Mouse (Mus musculus) left cerebral cortex, adult 11 months (tissue): ENCODE data around the gene Limch1.

ENCODE experiments used
- DNase-seq: peaks from one replicate; pipeline ENCODE4 v3.0.0; 2022; ENCODE audit warnings: low spot score

Gene Limch1

GRCm38 (mm10) chr5:67043932-67044331, 298.3 kb downstream of the Limch1 start:
- DNase-seq: no peak

DNA sequence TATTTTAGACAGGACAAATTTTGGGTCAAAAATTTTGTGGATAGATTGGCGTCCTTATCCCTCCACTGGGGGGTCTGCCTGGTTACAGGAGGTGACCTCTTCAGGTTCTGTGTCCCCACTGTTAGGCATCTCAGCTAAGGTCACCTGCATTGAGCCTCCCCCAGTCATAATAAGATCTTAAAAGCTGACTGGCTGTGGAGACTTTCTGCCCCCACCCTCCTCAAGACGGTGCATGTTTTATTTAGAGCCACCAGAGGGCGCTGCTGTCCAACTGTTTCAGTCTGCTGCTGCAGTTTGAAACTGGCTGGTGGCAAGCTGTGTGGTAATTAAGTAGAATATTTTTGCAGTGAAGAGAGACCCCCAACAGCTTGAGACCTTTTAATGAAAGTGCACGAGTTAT, 302.4 kb downstream of the Limch1 start:
- DNase-seq: no peak

DNA sequence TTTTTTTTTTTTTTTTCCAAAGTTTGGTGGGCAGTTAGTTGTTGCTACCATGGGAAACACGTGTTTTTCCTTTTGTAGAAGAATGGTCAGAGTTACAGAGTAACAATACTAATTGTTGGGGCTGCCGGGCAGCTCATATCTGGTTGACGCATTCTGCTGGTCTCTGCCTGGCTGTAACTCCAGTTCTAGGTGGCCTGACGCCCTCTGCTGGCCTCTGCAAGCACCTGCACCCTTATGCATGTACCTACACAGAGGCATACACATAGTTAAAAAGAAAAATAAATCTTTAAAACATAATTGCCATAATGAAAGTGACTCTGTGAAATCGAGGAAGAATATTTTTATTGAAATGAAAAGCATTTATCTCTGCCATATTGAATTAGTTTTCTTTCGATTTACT, 312.2 kb downstream of the Limch1 start:
- DNase-seq: no peak

GRCm38 (mm10) chr5:67060519-67060918, 314.9 kb downstream of the Limch1 start:
- no peak for DNase-seq

- no peak for DNase-seq
Observed at GRCm38 (mm10) chr5:67063596-67063995, 318.0 kb downstream of the Limch1 start.

DNA sequence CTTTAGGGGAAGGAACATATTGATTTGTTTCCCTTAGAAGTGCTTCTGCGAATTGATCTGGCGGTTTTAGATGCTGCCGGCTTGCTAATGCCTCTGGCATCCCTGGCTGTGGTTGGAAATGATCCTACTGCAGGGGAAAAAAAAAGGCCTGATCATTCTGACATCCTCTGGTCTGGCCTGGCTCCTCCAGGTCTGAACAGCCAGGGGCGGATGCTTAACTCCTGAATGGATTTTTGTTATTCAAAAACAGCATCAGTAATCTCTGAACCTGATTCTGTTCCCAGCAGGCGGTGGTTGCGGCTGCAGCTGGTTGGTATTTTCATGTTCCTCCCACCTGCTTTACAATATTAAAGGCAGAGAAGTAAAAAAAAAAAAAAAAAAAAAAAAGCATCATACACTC, 337.5 kb downstream of the Limch1 start:
- no peak for DNase-seq

- DNase-seq: no peak
Observed at GRCm38 (mm10) chr5:67090856-67091255, 345.2 kb downstream of the Limch1 start.

DNA sequence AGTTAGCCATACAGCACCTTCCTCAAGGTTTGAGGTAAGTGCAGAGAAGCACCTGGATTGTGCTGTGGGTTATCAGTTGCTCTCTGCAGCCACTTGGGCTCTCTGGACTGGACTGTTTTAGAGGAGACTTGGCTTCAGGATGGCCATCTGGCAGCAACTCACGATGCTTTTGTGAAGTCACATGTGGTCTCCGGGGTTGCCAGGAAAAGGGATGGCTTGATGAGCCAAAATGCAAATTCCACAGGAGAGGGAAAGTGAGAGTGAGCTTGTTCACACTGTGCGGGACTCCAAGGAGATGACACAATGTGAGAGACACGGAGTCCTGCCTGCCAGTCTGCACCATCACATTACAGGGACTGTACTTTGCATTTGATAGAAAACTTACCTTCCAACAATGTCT, 346.1 kb downstream of the Limch1 start:
- DNase-seq: no peak

- no peak for DNase-seq
Observed at GRCm38 (mm10) chr5:67093991-67094390, 348.4 kb downstream of the Limch1 start.

DNA sequence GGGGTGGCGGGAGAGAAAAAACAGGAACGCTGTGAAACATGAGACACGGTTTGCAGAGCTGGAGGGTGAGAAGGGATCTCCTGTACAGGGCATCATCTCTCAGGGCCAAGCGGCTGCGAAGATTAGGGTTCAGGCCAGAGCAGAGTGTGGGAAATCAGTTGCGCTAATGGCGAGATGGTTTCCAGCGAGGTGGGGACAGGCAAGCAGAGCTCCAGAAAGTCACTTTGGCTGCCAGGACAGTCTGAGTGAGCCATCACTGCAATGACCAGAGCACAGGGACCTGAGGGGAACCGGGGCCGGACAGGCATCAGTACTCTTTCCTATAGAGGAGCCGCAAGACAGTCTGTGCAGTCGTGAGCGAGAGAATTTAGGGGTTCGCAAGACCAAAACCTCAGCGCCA, 349.5 kb downstream of the Limch1 start:
- DNase-seq: no peak

DNA sequence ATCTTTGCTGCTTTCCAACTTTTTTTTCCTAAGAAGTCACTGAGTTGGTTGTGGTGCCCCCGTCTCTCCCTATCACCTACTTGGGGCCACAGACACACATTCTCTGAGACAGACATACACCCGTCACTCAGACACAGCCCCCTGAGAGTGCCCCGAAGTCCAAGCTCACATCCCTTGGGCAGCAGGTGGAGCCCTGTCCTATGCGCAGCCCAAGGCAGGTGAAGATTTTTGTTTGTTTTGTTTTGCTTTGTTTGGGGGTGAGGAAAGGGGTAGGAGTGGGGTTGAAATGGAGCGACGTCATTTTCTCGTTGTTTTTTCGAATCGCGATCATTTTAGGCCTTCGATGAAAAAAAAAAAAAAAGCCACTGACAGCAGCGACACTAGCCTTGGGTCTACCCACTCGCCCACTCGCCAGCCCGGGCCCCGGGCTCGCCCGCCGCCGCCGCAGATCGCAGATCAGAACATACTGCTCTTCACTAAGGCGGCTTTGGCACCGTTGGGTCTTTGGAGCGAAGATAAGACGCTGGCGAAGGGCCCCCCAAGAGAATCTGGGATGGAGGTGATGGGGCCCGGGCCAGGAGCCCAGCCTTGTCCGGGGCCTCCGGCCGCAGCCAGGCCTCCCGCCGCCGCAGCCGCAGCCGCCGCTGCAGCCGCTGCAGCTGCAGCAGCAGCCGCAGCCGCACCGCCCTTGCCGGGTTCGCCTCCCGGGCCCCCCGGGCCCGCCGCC, 350.2 kb downstream of the Limch1 start:
- DNase-seq: no peak

GRCm38 (mm10) chr5:67096378-67096771, 350.7 kb downstream of the Limch1 start:
- no peak for DNase-seq

GRCm38 (mm10) chr5:67097106-67098050, 351.8 kb downstream of the Limch1 start:
- DNase-seq: no peak

GRCm38 (mm10) chr5:67098051-67098732, 352.6 kb downstream of the Limch1 start:
- DNase-seq: no peak

DNA sequence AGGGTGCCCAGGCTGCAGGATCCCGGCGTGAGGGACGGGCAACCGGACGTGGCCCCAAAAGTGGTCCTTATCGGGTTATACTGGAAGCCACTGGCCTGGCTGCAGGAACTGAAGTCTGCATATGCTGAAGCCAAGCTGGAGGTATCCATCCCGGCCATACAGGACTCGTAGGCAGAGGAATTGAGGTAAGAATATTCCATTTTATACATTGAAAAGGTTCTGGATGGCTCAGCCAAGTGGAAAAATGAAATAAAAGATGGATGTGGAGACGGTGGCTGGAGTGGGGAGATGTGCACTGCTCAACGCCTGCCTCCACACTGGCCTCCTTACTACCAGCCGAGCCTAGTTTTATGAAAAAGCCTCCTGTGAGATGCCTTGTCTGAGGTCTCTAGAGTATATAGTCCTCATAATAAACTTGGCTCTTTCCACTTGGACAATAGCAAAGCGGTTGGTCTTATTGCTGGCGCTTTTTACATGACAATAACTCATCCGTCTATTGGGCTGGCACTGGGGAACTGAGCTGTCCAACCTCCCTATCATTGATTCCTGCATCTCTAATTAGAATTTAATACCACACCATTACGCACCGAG, 353.2 kb downstream of the Limch1 start, which contains the start of gene Phox2b:
Gene Phox2b, minus strand, starts transcription at position 569 of the 591 bp plus-strand sequence.
- no peak for DNase-seq

GRCm38 (mm10) chr5:67099393-67100271, 354.0 kb downstream of the Limch1 start:
- DNase-seq: no peak

DNA sequence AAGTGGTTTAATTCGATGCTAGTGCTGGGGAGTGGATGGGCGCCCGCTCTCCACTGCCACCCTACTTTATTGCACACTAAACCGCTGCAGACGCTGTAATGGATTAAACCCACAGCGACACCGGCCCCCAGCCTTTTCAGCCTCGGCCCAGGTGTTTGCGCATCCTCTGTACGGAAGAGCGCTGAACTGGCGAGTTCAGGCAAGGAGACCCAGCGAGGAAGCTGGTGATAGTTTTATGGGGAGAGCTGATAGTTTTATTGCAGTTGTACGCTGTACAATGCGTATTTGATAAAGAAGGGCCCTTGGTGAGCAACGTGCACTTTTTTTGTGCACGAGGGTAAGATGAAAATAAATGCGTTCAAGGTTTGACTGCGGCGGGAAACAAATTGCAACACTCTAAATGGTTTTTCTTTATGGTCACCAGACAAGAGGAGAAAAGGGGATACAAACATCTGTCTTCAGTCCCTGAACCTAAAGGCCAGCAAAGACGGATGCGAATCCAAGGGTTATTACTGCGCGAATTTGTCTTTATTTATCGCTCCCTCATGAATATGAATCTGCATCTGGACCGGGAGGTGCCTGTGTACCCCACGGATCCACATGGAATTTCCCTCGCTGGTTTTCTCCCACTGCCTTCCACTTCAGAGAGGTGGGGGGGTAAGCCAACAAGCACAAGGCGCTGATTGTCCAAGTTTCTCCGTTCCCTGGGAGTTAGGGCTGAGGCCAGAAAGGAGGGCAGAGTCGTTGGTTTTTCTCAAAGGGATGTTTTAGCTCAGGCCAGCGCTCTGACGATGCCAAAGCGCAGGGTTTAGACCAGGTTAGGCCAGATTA, 355.2 kb downstream of the Limch1 start:
- no peak for DNase-seq

DNA sequence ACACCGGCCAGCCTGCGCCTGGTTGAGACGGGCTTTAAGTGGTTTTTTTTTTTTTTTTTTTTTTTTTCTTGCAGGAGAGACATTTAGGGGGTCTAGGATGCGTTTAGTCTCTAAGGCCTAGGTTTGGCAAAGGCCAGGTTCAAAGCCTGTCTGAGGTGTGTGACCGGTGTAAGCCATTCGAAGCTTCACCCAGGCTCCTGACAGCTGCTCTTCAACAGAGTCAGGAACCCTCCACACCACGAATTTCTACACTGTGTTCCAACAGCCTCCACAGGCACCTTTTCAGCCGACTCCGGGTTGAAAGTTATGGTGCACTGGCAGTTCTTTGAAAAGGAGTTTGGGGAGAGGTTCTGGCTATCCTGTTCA, 355.8 kb downstream of the Limch1 start:
- DNase-seq: no peak

DNA sequence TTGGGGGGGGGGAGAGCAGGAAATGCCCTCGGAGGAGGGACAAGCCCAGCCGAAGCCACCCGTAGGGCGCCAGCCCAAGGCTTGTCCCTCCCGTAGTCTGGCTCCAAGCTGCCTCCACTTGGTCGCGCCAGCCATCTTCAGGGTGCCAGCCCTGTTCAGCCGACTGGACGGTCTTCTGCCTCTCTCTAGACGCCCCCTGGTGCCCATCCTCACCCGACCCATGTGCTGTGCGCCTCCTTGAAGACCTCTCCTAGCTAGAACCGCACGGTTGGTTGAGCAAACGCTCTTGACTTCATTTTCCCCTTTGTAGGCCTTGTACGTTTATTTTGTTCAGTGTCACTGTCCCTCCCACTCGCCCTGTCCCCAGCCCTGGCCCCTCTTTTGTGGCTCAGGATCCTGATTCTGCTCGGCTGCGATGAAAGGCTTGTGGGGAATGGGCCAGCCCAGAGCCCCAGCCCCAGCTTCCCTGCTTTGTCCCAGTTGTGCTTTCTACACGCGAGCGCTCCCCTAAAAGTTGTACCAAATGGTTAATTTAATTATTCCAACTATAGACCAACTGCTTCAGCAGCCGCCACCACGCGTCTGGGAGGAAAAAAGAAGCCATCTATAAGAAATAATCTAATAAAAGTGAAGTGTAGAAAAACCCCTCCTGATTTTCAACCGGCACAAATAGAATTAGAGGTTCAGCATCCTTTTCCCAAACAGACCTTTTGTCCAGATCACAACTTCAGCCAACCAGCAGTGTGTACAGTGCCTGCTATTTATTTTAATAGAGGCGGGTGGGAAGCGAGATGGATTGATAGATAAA, 356.4 kb downstream of the Limch1 start:
- no peak for DNase-seq
